Mouse (Mus musculus) cerebellum, adult 2 months (tissue): ENCODE measurements around the gene Nrxn1. TPM values are rescaled to one million over a fixed set of nuclear protein-coding genes. Genes with fewer than 3 reads are reported as not detected.
A peak's percentile ranks its signal among the peaks of the same experiment; 100 is the strongest.

Source experiments
- DNase-seq, 2 experiments: peaks; one replicate each; pipeline ENCODE4 v3.0.0; 2021
- H3K27ac ChIP-seq: fragments of 200-500 bp; 2 replicates; pipeline ENCODE4 v1.5.1; 2012; ENCODE audit warnings: low read length, control low read depth, inconsistent platforms; ENCODE audit not compliant: insufficient read depth
- H3K27me3 ChIP-seq: fragments of 200-500 bp; 2 replicates; pipeline ENCODE4 v1.6.1; 2012; ENCODE audit warnings: inconsistent platforms, mild to moderate bottlenecking, low read length, moderate library complexity; ENCODE audit not compliant: control insufficient read depth, insufficient read depth
- H3K4me1 ChIP-seq: fragments of 200-500 bp; 2 replicates; pipeline ENCODE4 v1.6.1; 2011; ENCODE audit warnings: low read length; ENCODE audit not compliant: control insufficient read depth, insufficient read depth
- H3K4me3 ChIP-seq: fragments of 200-500 bp; replicated peaks from 2 replicates; pipeline ENCODE3; 2011; ENCODE audit warnings: mild to moderate bottlenecking, low read depth, low read length, control low read depth; ENCODE audit not compliant: insufficient read depth
- CTCF ChIP-seq: fragments of 200-500 bp; IDR thresholded peaks from 2 replicates; pipeline ENCODE4 v1.5.1; 2011; ENCODE audit warnings: low read depth, mild to moderate bottlenecking, control low read depth, low read length, moderate library complexity, borderline replicate concordance; ENCODE audit not compliant: insufficient read depth
- POLR2A ChIP-seq: fragments of 200-500 bp; IDR thresholded peaks from 2 replicates; pipeline ENCODE4 v1.6.1; 2011; ENCODE audit warnings: low read length, control low read depth, borderline replicate concordance; ENCODE audit not compliant: insufficient read depth
- WGBS: fragments of 180-500 bp; shearing (Covaris S2); methylation state at CpG from one replicate; pipeline ENCODE4 v1.1.7; 2018; 5-methylcytosine and 5-hydroxymethylcytosine counted together
- polyA plus RNA-seq: library from polyadenylated mRNA; depleted of rRNA; stranded (reverse); fragments of >200 nt; gene quantifications from 2 replicates; pipeline ENCODE4 v1.2.3, GENCODE M21; 2012

Gene Nrxn1
- polyA plus RNA-seq, 1 experiment: 143 TPM

DNA sequence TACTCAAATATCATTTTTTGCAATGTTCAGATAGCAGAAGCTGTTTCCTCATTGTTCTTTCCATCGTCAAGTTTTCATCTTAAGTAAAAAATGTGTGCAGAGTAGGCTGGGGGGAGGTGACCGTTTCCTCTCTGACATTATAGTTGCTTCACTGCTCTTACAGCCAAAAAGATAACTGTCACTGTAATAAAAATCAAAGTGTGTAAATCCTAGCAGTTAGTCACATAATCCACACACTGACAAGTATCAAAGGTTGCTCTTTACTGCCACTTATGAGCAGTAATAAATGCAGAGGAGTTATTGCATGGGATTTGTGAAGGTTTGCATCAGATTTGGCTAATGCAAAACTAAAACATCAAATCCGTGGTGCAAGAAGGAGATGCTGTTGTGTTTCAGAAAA, 1032.7 kb downstream of the Nrxn1 start:
- WGBS: 8% methylated on average over 3 of the region's 3 CpGs
- Histone ChIP-seq H3K27me3 (no peaks in the 10 kb centered on the region), H3K27ac (no peak overlapping the region; the same call in 1 of the 2 replicates), H3K4me1 (peaks cover 17% of the 10 kb centered on the region; the same call in 1 of the 2 replicates), H3K4me3 (no peak overlapping the region)
- no peak for DNase-seq
- TF ChIP-seq POLR2A: no peak
- TF ChIP-seq CTCF: no peak

DNA sequence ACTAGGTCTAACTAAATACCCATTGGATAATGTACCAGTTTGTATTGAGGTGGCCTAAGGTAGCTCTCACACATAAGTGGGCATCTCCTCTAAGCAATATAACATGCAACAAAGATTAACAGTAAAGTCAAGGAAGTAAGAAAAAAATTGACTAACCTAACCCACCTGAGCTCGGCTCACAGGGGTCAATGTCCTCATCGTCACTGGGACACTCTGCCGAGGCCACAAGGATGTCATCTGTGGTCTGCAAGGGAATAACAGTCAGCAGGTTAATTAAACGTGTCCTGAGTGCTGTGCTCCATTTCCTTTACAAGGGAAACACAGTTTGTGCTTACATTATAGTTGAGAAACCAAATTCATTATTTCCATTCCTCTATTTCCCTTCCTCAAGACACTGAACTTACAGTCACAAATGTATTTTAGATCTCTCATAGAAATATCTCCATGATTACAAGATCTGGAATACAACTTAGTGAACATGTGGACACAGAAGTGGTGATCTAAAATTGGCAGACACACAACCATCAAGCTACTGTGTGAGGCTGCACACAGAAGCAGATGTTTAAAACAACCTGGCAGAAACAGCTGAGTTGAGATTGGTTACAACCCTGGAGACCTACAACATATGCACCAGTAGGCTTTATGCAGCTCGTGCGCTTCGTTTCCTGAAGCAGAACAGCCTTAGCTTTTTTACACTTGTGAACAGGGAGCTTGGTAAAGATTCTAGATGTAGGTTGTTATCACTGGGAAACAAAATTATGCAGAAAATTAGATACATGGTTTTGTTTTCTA, 1033.4 kb downstream of the Nrxn1 start:
- Histone ChIP-seq H3K4me3 (no peak overlapping the region), H3K27ac (peak overlapping the region; percentile 46; the same call in 1 of the 2 replicates), H3K27me3 (no peaks in the 10 kb centered on the region), H3K4me1 (peaks cover 20% of the 10 kb centered on the region; the same call in 1 of the 2 replicates)
- TF ChIP-seq POLR2A: no peak
- TF ChIP-seq CTCF: no peak
- WGBS: 28% methylated on average over 7 of the region's 7 CpGs
- no peak for DNase-seq

DNA sequence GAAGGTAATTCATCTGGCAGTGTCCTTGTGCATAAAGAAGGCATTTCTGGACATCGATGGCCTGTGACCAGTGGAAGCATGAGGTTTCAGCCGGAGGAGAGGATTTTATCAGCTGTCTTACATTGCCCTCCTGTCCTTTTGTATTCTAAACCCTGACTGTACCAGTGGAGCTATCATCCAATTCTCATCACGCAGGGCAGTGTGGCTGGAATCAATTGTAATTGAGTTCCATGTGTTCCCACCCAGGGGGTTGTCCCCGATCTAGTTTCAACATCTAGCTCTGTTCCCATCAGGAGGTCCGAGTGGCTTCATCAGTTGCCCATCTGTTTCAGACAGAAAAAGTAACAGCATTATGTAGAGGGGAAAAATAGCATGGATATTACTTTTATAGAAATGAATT, 1038.6 kb downstream of the Nrxn1 start:
- Histone ChIP-seq H3K4me3 (no peak overlapping the region), H3K27ac (no peak overlapping the region), H3K4me1 (peaks cover 18% of the 10 kb centered on the region; the same call in 1 of the 2 replicates), H3K27me3 (no peaks in the 10 kb centered on the region)
- 2% methylated on average over 5 of the region's 5 CpGs for WGBS
- DNase-seq: peak; percentile 86 to 97
- no peak; the same call in 1 of the 2 replicates for TF ChIP-seq POLR2A
- no peak for TF ChIP-seq CTCF

DNA sequence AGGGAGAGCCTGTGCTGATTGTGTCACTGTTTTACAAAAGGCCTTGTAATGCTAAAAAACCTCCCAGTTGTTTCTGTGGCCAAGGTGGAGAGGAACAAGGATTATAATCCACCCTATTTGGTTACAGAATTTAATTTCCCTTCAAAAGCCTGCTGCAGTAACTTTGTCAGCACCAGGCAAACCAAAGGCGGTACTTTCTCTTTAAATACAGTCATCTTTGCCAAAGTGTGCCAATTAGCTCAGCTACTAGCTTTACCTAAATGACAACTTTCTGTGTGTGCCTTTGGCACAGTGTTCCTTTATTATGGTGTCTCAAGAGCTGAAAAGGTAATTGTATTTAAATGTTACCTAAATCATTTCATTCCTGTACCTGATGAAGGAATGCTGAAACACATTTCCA, 1053.6 kb downstream of the Nrxn1 start:
- no peaks in the 10 kb centered on the region; the same call in 1 of the 2 replicates for H3K4me1 ChIP-seq
- TF ChIP-seq CTCF: no peak
- H3K27ac ChIP-seq: no peak overlapping the region
- DNase-seq: peak in 1 of 2 experiments; percentile 29
- H3K4me3 ChIP-seq: no peak overlapping the region
- WGBS: 22% methylated on average over 1 of the region's 1 CpGs
- H3K27me3 ChIP-seq: no peaks in the 10 kb centered on the region

DNA sequence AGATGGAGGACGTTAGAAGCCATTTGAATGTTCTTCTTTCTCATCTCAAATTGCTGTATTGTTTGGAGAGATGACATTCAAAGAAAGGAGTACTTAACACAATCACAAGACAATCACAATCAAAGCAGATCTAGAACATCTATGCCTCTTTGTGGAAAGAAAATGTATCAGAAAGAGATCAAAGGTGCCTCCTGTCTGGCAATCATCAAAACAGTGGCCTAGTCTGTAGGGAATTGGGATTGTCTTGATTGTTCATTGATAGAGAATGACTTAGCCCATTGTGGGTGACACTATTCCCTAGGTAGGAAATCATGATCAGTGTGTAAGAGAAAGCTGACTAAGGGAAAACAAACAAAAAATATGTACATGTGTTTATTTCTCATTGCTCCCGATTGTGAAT, 1060.5 kb downstream of the Nrxn1 start:
- Histone ChIP-seq H3K27me3 (no peaks in the 10 kb centered on the region), H3K4me3 (no peak overlapping the region), H3K27ac (no peak overlapping the region), H3K4me1 (no peaks in the 10 kb centered on the region)
- DNase-seq: no peak
- no peak for TF ChIP-seq CTCF
- no peak for TF ChIP-seq POLR2A
- 74% methylated on average over 2 of the region's 2 CpGs for WGBS

DNA sequence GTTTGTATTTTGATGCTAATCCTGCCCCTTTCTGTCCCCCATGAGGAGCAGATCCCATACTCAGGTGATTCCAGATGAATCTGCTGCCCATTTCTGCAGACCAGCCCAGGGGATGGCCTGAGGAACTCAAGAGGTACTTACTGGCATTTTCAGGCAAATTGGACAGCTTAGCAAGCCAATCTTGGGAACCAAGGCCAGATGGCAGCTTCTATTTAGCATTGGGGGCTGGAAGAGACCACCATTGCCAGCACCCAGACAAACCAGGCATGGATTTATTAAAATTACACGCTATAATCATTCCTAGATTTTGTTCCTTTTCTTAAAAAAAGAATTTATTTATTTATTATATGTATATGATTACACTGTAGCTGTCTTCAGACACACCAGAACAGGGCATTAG, 1076.2 kb downstream of the Nrxn1 start:
- DNase-seq: no peak
- WGBS: 49% methylated on average over 1 of the region's 1 CpGs
- no peaks in the 10 kb centered on the region for H3K4me1 ChIP-seq
- TF ChIP-seq CTCF: no peak
- TF ChIP-seq POLR2A: no peak
- no peak overlapping the region for H3K27ac ChIP-seq
- no peaks in the 10 kb centered on the region for H3K27me3 ChIP-seq
- no peak overlapping the region for H3K4me3 ChIP-seq

DNA sequence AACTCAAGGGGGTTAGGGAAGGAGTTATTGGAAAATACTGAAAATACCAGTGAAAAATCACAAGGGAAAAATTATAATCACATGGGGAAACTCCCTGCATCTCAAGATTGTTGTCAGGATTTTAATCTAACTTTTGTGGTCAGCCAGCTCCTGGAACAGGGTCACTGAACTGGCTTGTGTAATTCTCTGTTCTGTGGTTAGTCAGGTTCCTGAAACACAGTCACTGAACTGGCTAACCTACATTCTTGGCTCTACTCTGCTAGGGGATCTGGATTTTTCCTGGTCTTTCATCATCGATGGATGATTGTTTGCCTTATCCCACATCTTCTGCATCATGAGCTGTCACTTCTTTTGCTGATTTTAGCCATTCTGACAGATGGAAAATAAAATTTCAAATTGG, 1081.1 kb downstream of the Nrxn1 start:
- Histone ChIP-seq H3K27ac (no peak overlapping the region), H3K4me3 (no peak overlapping the region), H3K27me3 (no peaks in the 10 kb centered on the region), H3K4me1 (peaks cover 4% of the 10 kb centered on the region)
- 90% methylated on average over 1 of the region's 1 CpGs for WGBS
- DNase-seq: no peak
- TF ChIP-seq POLR2A (no peak), CTCF (no peak)

DNA sequence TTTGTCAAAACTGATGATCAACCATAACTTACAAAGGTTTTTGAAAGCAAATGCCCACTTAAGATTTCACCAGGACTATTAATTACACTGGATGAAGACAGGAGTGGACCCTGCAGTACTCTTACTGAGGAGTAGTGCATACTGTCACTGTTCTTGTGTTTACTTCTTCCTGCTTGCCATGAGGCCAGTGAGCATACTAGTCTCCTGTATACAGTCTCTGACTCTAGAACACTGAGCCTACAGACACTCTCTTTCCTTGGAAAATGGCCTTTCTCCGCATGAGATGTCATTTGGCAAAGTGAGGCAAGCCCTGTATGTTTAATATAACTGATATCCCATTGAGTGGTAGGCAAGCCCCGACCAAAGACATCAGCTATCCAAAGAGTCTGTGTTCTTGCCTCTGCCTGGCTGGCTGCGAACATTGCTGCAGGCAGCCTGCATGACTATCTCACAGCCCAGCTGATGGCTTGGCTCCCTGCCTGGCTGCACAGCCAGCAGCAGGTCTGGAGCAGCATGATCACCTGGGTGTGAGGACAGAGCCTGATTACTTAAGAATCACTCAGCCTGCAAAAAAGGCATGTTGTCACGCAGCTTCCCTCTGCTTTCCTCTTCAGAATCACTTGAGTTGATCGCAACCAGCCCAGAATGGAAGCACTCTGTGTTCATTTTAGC, 1085.3 kb downstream of the Nrxn1 start:
- Histone ChIP-seq H3K4me3 (no peak overlapping the region), H3K27ac (no peak overlapping the region), H3K4me1 (peaks cover 4% of the 10 kb centered on the region), H3K27me3 (no peaks in the 10 kb centered on the region)
- DNase-seq: peak; percentile 72 to 78
- TF ChIP-seq POLR2A (no peak), CTCF (no peak)
- WGBS: 12% methylated on average over 5 of the region's 5 CpGs
